Mouse (Mus musculus) midbrain, embryonic 14.5 days (tissue): ENCODE data around the gene Galnt16. TPM values are rescaled to one million over a fixed set of nuclear protein-coding genes. Genes with fewer than 3 reads are reported as not detected.

Experiments
- ATAC-seq: fragments of 200-750 bp; cut with Nextera tagmentation; 2 replicates; pipeline ENCODE4 v1.8.0; 2017; ENCODE audit warnings: moderate number of reproducible peaks, moderate library complexity; ENCODE audit not compliant: low FRiP score, low TSS enrichment
- DNase-seq: peaks from one replicate; pipeline ENCODE4 v3.0.0-alpha.2; 2015
- H3K27ac ChIP-seq: fragments of 300-500 bp; sonication (generic); replicated peaks from 2 replicates; pipeline ENCODE4 v1.5.1; 2014; ENCODE audit warnings: mild to moderate bottlenecking, low read depth, low read length, moderate library complexity
- H3K27me3 ChIP-seq: fragments of 300-500 bp; sonication (generic); 2 replicates; pipeline ENCODE4 v1.6.1; 2014; ENCODE audit warnings: low read length, control low read depth, mixed read lengths; ENCODE audit not compliant: control insufficient read depth, insufficient read depth
- H3K36me3 ChIP-seq: fragments of 300-500 bp; sonication (generic); 2 replicates; pipeline ENCODE4 v1.6.1; 2014; ENCODE audit warnings: low read length, control low read depth; ENCODE audit not compliant: control insufficient read depth, insufficient read depth
- H3K4me1 ChIP-seq: fragments of 300-500 bp; sonication (generic); 2 replicates; pipeline ENCODE4 v1.6.1; 2014; ENCODE audit warnings: mild to moderate bottlenecking, antibody characterized with exemption, low read length, control low read depth; ENCODE audit not compliant: control insufficient read depth, insufficient read depth
- H3K4me2 ChIP-seq: fragments of 300-500 bp; sonication (generic); 2 replicates; pipeline ENCODE4 v1.6.1; 2014; ENCODE audit warnings: mild to moderate bottlenecking, low read length, moderate library complexity
- H3K4me3 ChIP-seq: fragments of 300-500 bp; sonication (generic); replicated peaks from 2 replicates; pipeline ENCODE4 v1.5.1; 2014; ENCODE audit warnings: low read depth, low read length
- H3K9ac ChIP-seq: fragments of 300-500 bp; sonication (generic); replicated peaks from 2 replicates; pipeline ENCODE4 v1.6.1; 2014; ENCODE audit warnings: mild to moderate bottlenecking, low read length, moderate library complexity
- H3K9me3 ChIP-seq: fragments of 300-500 bp; sonication (generic); 2 replicates; pipeline ENCODE4 v1.6.1; 2016; ENCODE audit warnings: low read length, control low read depth, mixed read lengths; ENCODE audit not compliant: control insufficient read depth
- WGBS: fragments of 180-500 bp; shearing (Covaris S2); extraction: QIAGEN DNeasy Blood & Tissue Kit; methylation state at CpG from one replicate; pipeline ENCODE4 v1.1.7; 2014; 5-methylcytosine and 5-hydroxymethylcytosine counted together
- polyA plus RNA-seq: library from polyadenylated mRNA; unstranded; fragments of >200 nt; fragmentation: Nextera tagmentation; extraction: Ambion mirVana; gene quantifications from 2 replicates; pipeline ENCODE4 v1.2.1, GENCODE M21; 2014

Galnt16 gene
- polyA plus RNA-seq, 1 experiment from 2014 or later, result 21.7 TPM

- Histone ChIP-seq H3K27ac (no peak overlapping the region), H3K27me3 (no peaks in the 10 kb centered on the region), H3K9ac (no peak overlapping the region), H3K9me3 (no peaks in the 10 kb centered on the region), H3K4me2 (no peak overlapping the region), H3K36me3 (no peaks in the 10 kb centered on the region), H3K4me1 (peaks cover 17% of the 10 kb centered on the region), H3K4me3 (no peak overlapping the region)
- DNase-seq (peak; percentile 57), ATAC-seq (no peak)
- 43% methylated on average over 3 of the region's 3 CpGs for WGBS
These were observed 49.3 kb downstream of the Galnt16 start for GRCm38 (mm10) chr12:80567375-80567774.

GRCm38 (mm10) chr12:80569561-80569960 is 51.5 kb downstream of the Galnt16 start:
- ATAC-seq, result no peak

GRCm38 (mm10) chr12:80574318-80574717 is 56.2 kb downstream of the Galnt16 start:
- no peak overlapping the region for H3K4me3 ChIP-seq
- no peaks in the 10 kb centered on the region for H3K9me3 ChIP-seq
- DNase-seq, result no peak
- H3K27me3 ChIP-seq, result no peaks in the 10 kb centered on the region
- no peak for ATAC-seq
- 88% methylated on average over 4 of the region's 4 CpGs for WGBS
- 0 out of 2 replicates have a peak, but pooled peaks cover 5% of the 10 kb centered on the region for H3K4me1 ChIP-seq
- H3K27ac ChIP-seq, result peak overlapping the region; percentile 58
- no peak overlapping the region for H3K4me2 ChIP-seq
- no peak overlapping the region for H3K9ac ChIP-seq
- H3K36me3 ChIP-seq, result 0 out of 2 replicates have a peak, but pooled peaks cover 8% of the 10 kb centered on the region

More at GRCm38 (mm10) chr12:80569561-80569960, 51.5 kb downstream of the Galnt16 start:
- no peak overlapping the region for H3K4me2 ChIP-seq
- H3K36me3 ChIP-seq, result no peaks in the 10 kb centered on the region
- no peaks in the 10 kb centered on the region for H3K9me3 ChIP-seq
- H3K4me1 ChIP-seq, result peaks cover 20% of the 10 kb centered on the region
- 88% methylated on average over 2 of the region's 2 CpGs for WGBS
- H3K27me3 ChIP-seq, result no peaks in the 10 kb centered on the region
- H3K9ac ChIP-seq, result no peak overlapping the region
- no peak for DNase-seq
- no peak overlapping the region for H3K27ac ChIP-seq
- H3K4me3 ChIP-seq, result no peak overlapping the region

DNA sequence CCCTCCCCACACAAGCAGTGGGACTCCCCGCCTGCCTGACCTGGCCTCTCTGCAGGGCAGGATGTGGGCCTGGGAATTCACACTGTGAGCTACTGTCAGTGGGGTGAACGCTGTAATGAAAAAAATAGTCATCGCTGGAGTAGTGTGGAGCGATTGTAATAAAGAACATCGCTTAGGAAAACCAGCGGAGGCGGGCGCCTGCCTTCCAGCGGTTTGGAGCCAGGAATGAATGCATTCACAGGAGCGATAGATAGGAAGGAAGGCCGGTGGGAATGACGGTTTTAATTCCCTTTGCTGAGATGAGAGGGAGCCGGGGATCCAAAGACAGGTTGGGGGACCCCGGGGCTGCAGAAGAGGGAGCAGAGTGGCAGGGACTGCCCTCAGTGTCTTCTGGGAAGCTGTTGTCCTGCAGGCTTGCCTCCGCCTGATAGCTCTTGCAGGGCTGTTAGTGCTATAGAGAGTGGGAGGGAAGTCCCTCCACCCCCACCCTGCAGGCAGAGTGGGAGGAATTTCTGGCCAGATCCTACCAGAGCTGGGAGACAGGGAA is 56.8 kb downstream of the Galnt16 start:
- no peaks in the 10 kb centered on the region for H3K27me3 ChIP-seq
- peak overlapping the region; percentile 58 for H3K27ac ChIP-seq
- 0 out of 2 replicates have a peak overlapping the region, but pooled peaks have one; percentile 7 for H3K4me2 ChIP-seq
- ATAC-seq (no peak), DNase-seq (peak; percentile 54)
- H3K4me1 ChIP-seq, result 0 out of 2 replicates have a peak, but pooled peaks cover 5% of the 10 kb centered on the region
- whole genome bisulfite sequencing, result 30% methylated on average over 15 of the region's 15 CpGs
- no peak overlapping the region for H3K4me3 ChIP-seq
- 0 out of 2 replicates have a peak, but pooled peaks cover 8% of the 10 kb centered on the region for H3K36me3 ChIP-seq
- H3K9me3 ChIP-seq, result no peaks in the 10 kb centered on the region
- H3K9ac ChIP-seq, result no peak overlapping the region; the same call in 1 of the 2 replicates

DNA sequence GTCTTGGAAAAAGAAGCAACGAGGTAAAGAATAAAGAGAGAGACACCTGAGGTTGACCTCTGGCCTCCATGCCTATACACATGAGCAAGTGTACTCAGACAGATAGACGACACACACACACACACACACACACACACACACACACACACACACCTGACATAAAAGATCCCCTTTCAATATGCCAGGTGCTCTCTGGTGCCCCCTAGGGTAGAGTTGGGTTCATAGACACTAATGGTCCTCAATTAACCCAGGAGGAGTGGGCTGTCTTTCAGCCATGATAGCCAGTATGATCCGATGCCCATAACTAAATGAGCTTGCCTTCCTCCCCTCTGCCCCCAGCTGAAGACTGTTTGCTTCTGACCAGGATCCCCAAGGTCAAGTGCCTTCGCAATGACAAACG is 59.0 kb downstream of the Galnt16 start:
- ATAC-seq (no peak), DNase-seq (peak; percentile 66)
- 78% methylated on average over 5 of the region's 5 CpGs for WGBS

DNA sequence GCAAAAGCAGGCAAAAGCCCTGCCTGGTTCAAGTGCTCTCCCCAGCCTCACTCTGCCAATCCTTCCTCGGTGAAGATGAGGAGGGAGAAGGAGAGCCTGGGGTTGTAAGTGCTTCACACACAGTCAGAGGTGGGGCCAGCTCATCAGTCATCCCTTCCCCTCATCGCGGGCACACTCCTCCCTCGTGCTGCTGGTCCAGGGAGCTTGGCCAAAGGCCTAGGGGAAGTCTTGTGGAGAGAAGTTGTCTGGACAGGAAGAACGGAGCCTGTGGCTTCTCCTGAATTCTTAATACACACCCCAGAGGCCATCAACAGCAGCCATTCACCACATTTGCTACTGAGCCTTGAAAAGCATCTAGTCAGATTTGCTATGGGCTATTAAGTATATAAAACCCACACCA is 63.3 kb downstream of the Galnt16 start:
- 79% methylated on average over 5 of the region's 5 CpGs for WGBS
- DNase-seq (no peak), ATAC-seq (no peak)
- Histone ChIP-seq H3K27ac (no peak overlapping the region), H3K4me1 (no peaks in the 10 kb centered on the region), H3K36me3 (peaks cover 22% of the 10 kb centered on the region), H3K9ac (no peak overlapping the region), H3K9me3 (no peaks in the 10 kb centered on the region), H3K4me2 (no peak overlapping the region), H3K4me3 (no peak overlapping the region), H3K27me3 (no peaks in the 10 kb centered on the region)

More for the DNA sequence above, 59.0 kb downstream of the Galnt16 start:
- no peak overlapping the region for H3K4me3 ChIP-seq
- no peaks in the 10 kb centered on the region for H3K27me3 ChIP-seq
- 0 out of 2 replicates have a peak, but pooled peaks cover 5% of the 10 kb centered on the region for H3K4me1 ChIP-seq
- no peak overlapping the region for H3K4me2 ChIP-seq
- no peaks in the 10 kb centered on the region for H3K9me3 ChIP-seq
- no peak overlapping the region for H3K9ac ChIP-seq
- peaks cover 12% of the 10 kb centered on the region; the same call in 1 of the 2 replicates for H3K36me3 ChIP-seq
- H3K27ac ChIP-seq, result no peak overlapping the region

DNA sequence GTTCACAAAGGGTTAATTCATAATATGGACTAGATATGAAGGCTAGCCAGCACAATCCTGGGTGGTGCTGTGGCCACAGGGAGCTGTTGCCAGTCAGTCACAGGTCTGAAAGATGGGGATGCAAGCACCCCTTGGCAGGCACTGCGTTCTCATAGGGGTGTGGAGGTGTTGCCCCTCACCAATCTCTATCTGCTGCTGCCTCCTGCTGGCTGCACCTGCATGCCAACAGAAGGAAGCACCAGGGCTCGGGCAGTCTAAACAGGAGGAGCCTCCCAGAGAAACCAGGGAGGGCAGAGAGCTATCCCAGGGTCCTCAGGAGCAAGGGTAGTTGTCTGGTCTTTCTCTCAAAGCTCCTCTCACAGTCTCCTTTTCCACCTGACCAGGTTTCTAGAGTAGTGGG is 66.9 kb downstream of the Galnt16 start:
- DNase-seq (peak; percentile 42), ATAC-seq (no peak)
- Histone ChIP-seq H3K4me1 (no peaks in the 10 kb centered on the region), H3K4me2 (no peak overlapping the region), H3K36me3 (peaks cover 24% of the 10 kb centered on the region), H3K9ac (no peak overlapping the region), H3K9me3 (no peaks in the 10 kb centered on the region), H3K27ac (no peak overlapping the region), H3K4me3 (no peak overlapping the region), H3K27me3 (no peaks in the 10 kb centered on the region)
- WGBS, result 54% methylated on average over 2 of the region's 2 CpGs

GRCm38 (mm10) chr12:80594141-80594540 is 76.1 kb downstream of the Galnt16 start:
- no peak overlapping the region for H3K4me2 ChIP-seq
- H3K4me3 ChIP-seq, result no peak overlapping the region
- no peak overlapping the region for H3K9ac ChIP-seq
- no peak overlapping the region for H3K27ac ChIP-seq
- no peak for DNase-seq
- H3K27me3 ChIP-seq, result no peaks in the 10 kb centered on the region
- ATAC-seq, result no peak
- no peaks in the 10 kb centered on the region for H3K9me3 ChIP-seq
- 86% methylated on average over 4 of the region's 4 CpGs for WGBS
- H3K4me1 ChIP-seq, result no peaks in the 10 kb centered on the region
- peaks cover 43% of the 10 kb centered on the region for H3K36me3 ChIP-seq

- no peak overlapping the region for H3K4me3 ChIP-seq
- WGBS, result 93% methylated on average over 4 of the region's 4 CpGs
- DNase-seq (no peak), ATAC-seq (no peak)
- H3K4me1 ChIP-seq, result no peaks in the 10 kb centered on the region
- H3K27me3 ChIP-seq, result no peaks in the 10 kb centered on the region
- H3K9ac ChIP-seq, result no peak overlapping the region
- H3K4me2 ChIP-seq, result no peak overlapping the region
- H3K27ac ChIP-seq, result no peak overlapping the region
- H3K36me3 ChIP-seq, result peaks cover 46% of the 10 kb centered on the region
- no peaks in the 10 kb centered on the region for H3K9me3 ChIP-seq
These were observed 76.7 kb downstream of the Galnt16 start for GRCm38 (mm10) chr12:80594781-80595180.
